Mouse (Mus musculus) midbrain, postnatal 0 days (tissue): ENCODE data around the gene Rnls. TPM values are rescaled to one million over a fixed set of nuclear protein-coding genes. Genes with fewer than 3 reads are reported as not detected.

Source experiments
- ATAC-seq: fragments of 200-750 bp; cut with Nextera tagmentation; 2 replicates; pipeline ENCODE4 v1.8.0; 2017; ENCODE audit warnings: moderate number of reproducible peaks, mild to moderate bottlenecking, moderate TSS enrichment, moderate library complexity; ENCODE audit not compliant: low FRiP score
- DNase-seq: peaks from one replicate; pipeline ENCODE4 v3.0.0-alpha.2; 2015; ENCODE audit warnings: low spot score
- H3K27ac ChIP-seq: fragments of 300-500 bp; sonication (generic); 2 replicates; pipeline ENCODE4 v1.5.1; 2014; ENCODE audit warnings: low read depth, mild to moderate bottlenecking, low read length, mixed read lengths
- H3K27me3 ChIP-seq: fragments of 300-500 bp; sonication (generic); 2 replicates; pipeline ENCODE4 v1.6.1; 2014; ENCODE audit warnings: low read length, control low read depth, mixed read lengths; ENCODE audit not compliant: insufficient read depth
- H3K36me3 ChIP-seq: fragments of 300-500 bp; sonication (generic); 2 replicates; pipeline ENCODE4 v1.6.1; 2014; ENCODE audit warnings: low read length, control low read depth, mixed read lengths; ENCODE audit not compliant: insufficient read depth
- H3K4me1 ChIP-seq: fragments of 300-500 bp; sonication (generic); 2 replicates; pipeline ENCODE4 v1.6.1; 2014; ENCODE audit warnings: mild to moderate bottlenecking, control low read depth, antibody characterized with exemption, low read length, mixed read lengths; ENCODE audit not compliant: insufficient read depth
- H3K4me2 ChIP-seq: fragments of 300-500 bp; sonication (generic); 2 replicates; pipeline ENCODE4 v1.6.1; 2014; ENCODE audit warnings: low read depth, mild to moderate bottlenecking, low read length, mixed read lengths; ENCODE audit not compliant: poor library complexity, severe bottlenecking
- H3K4me3 ChIP-seq: fragments of 300-500 bp; sonication (generic); 2 replicates; pipeline ENCODE4 v1.5.1; 2014; ENCODE audit warnings: low read depth, mild to moderate bottlenecking, low read length, moderate library complexity
- H3K9ac ChIP-seq: fragments of 300-500 bp; sonication (generic); replicated peaks from 2 replicates; pipeline ENCODE4 v1.6.1; 2014; ENCODE audit warnings: mild to moderate bottlenecking, low read length, moderate library complexity, mixed read lengths; ENCODE audit not compliant: poor library complexity, severe bottlenecking
- H3K9me3 ChIP-seq: fragments of 300-500 bp; sonication (generic); 2 replicates; pipeline ENCODE4 v1.6.1; 2016; ENCODE audit warnings: low read length, control low read depth
- CTCF ChIP-seq: IDR thresholded peaks from 2 replicates; pipeline ENCODE4 v1.5.1; 2016; ENCODE audit warnings: antibody characterized with exemption, mild to moderate bottlenecking
- WGBS: fragments of 180-500 bp; shearing (Covaris S2); extraction: QIAGEN DNeasy Blood & Tissue Kit; methylation state at CpG from one replicate; pipeline ENCODE4 v1.1.7; 2014; 5-methylcytosine and 5-hydroxymethylcytosine counted together
- polyA plus RNA-seq: library from polyadenylated mRNA; unstranded; fragments of >200 nt; fragmentation: Nextera tagmentation; extraction: Ambion mirVana; gene quantifications from 2 replicates; pipeline ENCODE4 v1.2.1, GENCODE M21; 2015
- total RNA-seq: library from RNA; depleted of rRNA; stranded (reverse); fragments of >200 nt; gene quantifications from 2 replicates; pipeline ENCODE4 v1.2.3, GENCODE M21; 2014

Gene Rnls
- total and polyA plus RNA-seq, 2 experiments from 2014 or later, result 3.1 to 10.7 TPM

GRCm38 (mm10) chr19:33178367-33178766 is 213.7 kb downstream of the Rnls start:
- no peaks in the 10 kb centered on the region for H3K4me1 ChIP-seq
- H3K36me3 ChIP-seq, result no peaks in the 10 kb centered on the region
- ATAC-seq (no peak), DNase-seq (no peak)
- H3K4me3 ChIP-seq, result no peak overlapping the region
- WGBS, result 47% methylated on average over 6 of the region's 6 CpGs
- no peak for TF ChIP-seq CTCF
- H3K4me2 ChIP-seq, result no peak overlapping the region
- H3K27me3 ChIP-seq, result no peaks in the 10 kb centered on the region
- no peak overlapping the region for H3K27ac ChIP-seq
- no peaks in the 10 kb centered on the region for H3K9me3 ChIP-seq
- no peak overlapping the region for H3K9ac ChIP-seq

GRCm38 (mm10) chr19:33173991-33174390 is 218.1 kb downstream of the Rnls start:
- Histone ChIP-seq H3K4me1 (no peaks in the 10 kb centered on the region), H3K27ac (no peak overlapping the region), H3K4me3 (no peak overlapping the region), H3K4me2 (no peak overlapping the region), H3K9ac (no peak overlapping the region), H3K36me3 (no peaks in the 10 kb centered on the region), H3K27me3 (no peaks in the 10 kb centered on the region), H3K9me3 (no peaks in the 10 kb centered on the region)
- TF ChIP-seq CTCF, result no peak
- ATAC-seq, result no peak
- no peak for DNase-seq

GRCm38 (mm10) chr19:33169881-33170280 is 222.2 kb downstream of the Rnls start:
- WGBS, result 86% methylated on average over 6 of the region's 6 CpGs
- TF ChIP-seq CTCF, result no peak
- no peak overlapping the region for H3K27ac ChIP-seq

GRCm38 (mm10) chr19:33167528-33168264 is 224.4 kb downstream of the Rnls start:
- 82% methylated on average over 17 of the region's 17 CpGs for WGBS
- no peak overlapping the region for H3K4me3 ChIP-seq

More at GRCm38 (mm10) chr19:33169881-33170280, 222.2 kb downstream of the Rnls start:
- H3K9me3 ChIP-seq, result no peaks in the 10 kb centered on the region
- H3K9ac ChIP-seq, result no peak overlapping the region
- no peak for ATAC-seq
- DNase-seq, result no peak
- H3K27me3 ChIP-seq, result no peaks in the 10 kb centered on the region
- no peak overlapping the region for H3K4me2 ChIP-seq
- no peaks in the 10 kb centered on the region for H3K4me1 ChIP-seq
- no peaks in the 10 kb centered on the region for H3K36me3 ChIP-seq
- H3K4me3 ChIP-seq, result no peak overlapping the region

DNA sequence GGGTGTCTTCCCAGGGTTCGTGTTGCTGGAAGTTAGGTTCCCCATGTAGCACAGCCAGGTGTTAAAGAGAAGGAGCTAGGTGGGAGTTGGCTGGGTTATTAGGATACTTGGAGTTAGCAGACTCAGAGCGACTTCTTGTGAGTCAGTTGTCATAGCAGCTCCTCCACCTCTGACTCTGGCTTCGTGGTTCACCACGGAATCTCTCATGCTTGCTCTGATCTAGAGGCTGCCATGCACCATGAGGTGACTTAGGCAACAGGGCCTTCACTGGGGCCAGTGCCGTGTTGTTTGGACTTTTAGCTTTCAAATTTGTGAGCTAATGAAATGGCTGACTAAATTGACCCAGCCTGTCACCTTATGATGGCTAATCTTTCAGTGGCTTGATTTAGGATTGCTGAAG is 227.3 kb downstream of the Rnls start:
- WGBS, result 84% methylated on average over 5 of the region's 5 CpGs
- no peak overlapping the region for H3K4me3 ChIP-seq
- no peak for ATAC-seq
- TF ChIP-seq CTCF, result no peak
- no peaks in the 10 kb centered on the region for H3K9me3 ChIP-seq
- no peak overlapping the region for H3K4me2 ChIP-seq
- H3K27ac ChIP-seq, result no peak overlapping the region
- no peaks in the 10 kb centered on the region for H3K27me3 ChIP-seq
- H3K9ac ChIP-seq, result no peak overlapping the region
- no peaks in the 10 kb centered on the region for H3K4me1 ChIP-seq
- no peaks in the 10 kb centered on the region for H3K36me3 ChIP-seq
- no peak for DNase-seq

More at GRCm38 (mm10) chr19:33167528-33168264, 224.4 kb downstream of the Rnls start:
- Histone ChIP-seq H3K4me2 (no peak overlapping the region), H3K9ac (no peak overlapping the region), H3K4me1 (no peaks in the 10 kb centered on the region), H3K27ac (no peak overlapping the region), H3K9me3 (no peaks in the 10 kb centered on the region), H3K27me3 (no peaks in the 10 kb centered on the region), H3K36me3 (no peaks in the 10 kb centered on the region)
- ATAC-seq (no peak), DNase-seq (no peak)
- TF ChIP-seq CTCF, result no peak

GRCm38 (mm10) chr19:33161903-33162302 is 230.2 kb downstream of the Rnls start:
- WGBS, result 71% methylated on average over 1 of the region's 1 CpGs

More at GRCm38 (mm10) chr19:33161903-33162302, 230.2 kb downstream of the Rnls start:
- Histone ChIP-seq H3K9me3 (no peaks in the 10 kb centered on the region), H3K27ac (no peak overlapping the region), H3K9ac (no peak overlapping the region), H3K27me3 (no peaks in the 10 kb centered on the region), H3K36me3 (no peaks in the 10 kb centered on the region), H3K4me1 (no peaks in the 10 kb centered on the region), H3K4me2 (no peak overlapping the region), H3K4me3 (no peak overlapping the region)
- TF ChIP-seq CTCF, result no peak
- DNase-seq (no peak), ATAC-seq (no peak)
